In genomic region chr2:173545992-173546703, GRCm38 (mm10) we compare ENCODE assay signal across 9 mouse cellular contexts. TPM values are rescaled to one million over a fixed set of nuclear protein-coding genes. Genes with fewer than 3 reads are reported as not detected.
A peak's percentile ranks its signal among the peaks of the same experiment; 100 is the strongest.
DNase-seq lines count a peak whose midpoint lies in the region; TF ChIP-seq lines count a peak whose summit lies in the region.
"Had no signal": no experiment of that assay in that cellular context is flagged by ENCODE, and none has a peak within 500 bp of the region (broad histone marks: within the 10 kb centered on the region; RNA-seq: fewer than 3 reads in every experiment).

No protein-coding gene starts in this region.

- DNase-seq in ES-E14 (ENCODE audit: low read depth, low spot score) = peak; percentile 69
- DNase-seq in cerebellum, adult 11-12 months = peak; percentile 33
- DNase-seq in forelimb bud, embryonic 11.5 days (ENCODE audit: low read depth, low spot score) = peak; percentile 79
- DNase-seq in hindbrain, embryonic 10.5 days (ENCODE audit: low spot score) = peak; percentile 83
- DNase-seq in layer of hippocampus, adult 9-10 months (ENCODE audit: low spot score) = peak; percentile 31
- peak; percentile 85 for DNase-seq in lung, postnatal 14 days
- peak; percentile 48 for DNase-seq in retina, adult 2 months (ENCODE audit: low read depth, low spot score)
- peak; percentile 89 for DNase-seq in thymus, postnatal 14 days

- WGBS in hindbrain, embryonic 10.5 days = 46% methylated on average over 15 of the region's 15 CpGs

- no peak overlapping the region for H3K9ac ChIP-seq in ES-E14 (ENCODE audit: insufficient read depth, low read depth, low read length, poor library complexity, severe bottlenecking)

- no peaks in the 10 kb centered on the region for H3K36me3 ChIP-seq in ES-E14 (ENCODE audit: control insufficient read depth, insufficient read depth, low read length, poor library complexity, severe bottlenecking)
- no peaks in the 10 kb centered on the region for H3K36me3 ChIP-seq in hindbrain, embryonic 10.5 days

- H3K9me3 ChIP-seq in ES-E14 (ENCODE audit: control insufficient read depth, insufficient read depth, low read depth, low read length) = no peaks in the 10 kb centered on the region
- no peaks in the 10 kb centered on the region for H3K9me3 ChIP-seq in hindbrain, embryonic 10.5 days

- no peaks in the 10 kb centered on the region for H3K4me1 ChIP-seq in ES-E14 (ENCODE audit: control insufficient read depth in 2 of 2, insufficient read depth in 2 of 2, low read length in 2 of 2, poor library complexity in 1 of 2)
- H3K4me1 ChIP-seq in hindbrain, embryonic 10.5 days (replicated peaks) = no peaks in the 10 kb centered on the region; the same call in none of the 2 replicates

- in situ Hi-C loops in ES-E14 (cut with MboI; ENCODE audit: low sequenced_read_pairs in 2 of 2, unreplicated experiment in 2 of 2) = no loop called here

- H3K4me3 ChIP-seq in ES-E14 (ENCODE audit: insufficient read depth in 1 of 2, low read depth in 1 of 2, low read length in 2 of 2, poor library complexity in 1 of 2, severe bottlenecking in 1 of 2) = no peak overlapping the region
- H3K4me3 ChIP-seq in hindbrain, embryonic 10.5 days = no peak overlapping the region

- H3K27me3 ChIP-seq in hindbrain, embryonic 10.5 days (ENCODE audit: insufficient read depth, poor library complexity, severe bottlenecking) = peaks cover 14% of the 10 kb centered on the region; the same call in 1 of the 2 replicates

- no peak overlapping the region for H3K27ac ChIP-seq in ES-E14 (ENCODE audit: insufficient read depth, low read depth, low read length, poor library complexity, severe bottlenecking)
- H3K27ac ChIP-seq in hindbrain, embryonic 10.5 days = no peak overlapping the region

TF ChIP-seq in ES-E14, 5 proteins besides CTCF, POLR2A, EP300 and RAD21:
- TF ChIP-seq MAFK (IDR thresholded peaks at IDR 0.05; ENCODE audit: insufficient read depth, low read depth, low read length) (no peak), ZC3H11A (IDR thresholded peaks at IDR 0.05; ENCODE audit: borderline replicate concordance, low read depth, low read length) (peak; percentile 39; the same call in 1 of the 2 replicates)

RNA-seq across cellular contexts. Expression of gene 1700021F07Rik, which starts 23.8 kb away (rescaled TPM):
- not detected in 2 replicates for total RNA-seq in ES-E14 (2012; rRNA removed)
- polyA plus RNA-seq in hindbrain, embryonic 10.5 days (2016; fragmentation: Nextera tagmentation; extraction: Ambion mirVana) = not detected in 2 replicates
- polyA plus RNA-seq: heart, embryonic 14.5 days had no signal

RNA-seq across cellular contexts. Expression of gene Ankrd60, which starts 32.0 kb away (rescaled TPM):
- total RNA-seq in ES-E14 (2012; rRNA removed) = not detected in 2 replicates
- not detected in 2 replicates for polyA plus RNA-seq in hindbrain, embryonic 10.5 days (2016; fragmentation: Nextera tagmentation; extraction: Ambion mirVana)
- polyA plus RNA-seq: heart, embryonic 14.5 days had no signal

Comparison
In these comparisons a context has a peak if more than half of its experiments do, and no peak if none do; other contexts are left out.
1. DNase-seq: peak in every context shown above with its lines; median percentile 89 in thymus, postnatal 14 days; 85 in lung, postnatal 14 days; 83 in hindbrain, embryonic 10.5 days; 79 in forelimb bud, embryonic 11.5 days; 69 in ES-E14; 48 in retina, adult 2 months; 33 in cerebellum, adult 11-12 months; 31 in layer of hippocampus, adult 9-10 months.